Comparison of ENCODE assay signal across 18 mouse cellular contexts in the genomic region with DNA sequence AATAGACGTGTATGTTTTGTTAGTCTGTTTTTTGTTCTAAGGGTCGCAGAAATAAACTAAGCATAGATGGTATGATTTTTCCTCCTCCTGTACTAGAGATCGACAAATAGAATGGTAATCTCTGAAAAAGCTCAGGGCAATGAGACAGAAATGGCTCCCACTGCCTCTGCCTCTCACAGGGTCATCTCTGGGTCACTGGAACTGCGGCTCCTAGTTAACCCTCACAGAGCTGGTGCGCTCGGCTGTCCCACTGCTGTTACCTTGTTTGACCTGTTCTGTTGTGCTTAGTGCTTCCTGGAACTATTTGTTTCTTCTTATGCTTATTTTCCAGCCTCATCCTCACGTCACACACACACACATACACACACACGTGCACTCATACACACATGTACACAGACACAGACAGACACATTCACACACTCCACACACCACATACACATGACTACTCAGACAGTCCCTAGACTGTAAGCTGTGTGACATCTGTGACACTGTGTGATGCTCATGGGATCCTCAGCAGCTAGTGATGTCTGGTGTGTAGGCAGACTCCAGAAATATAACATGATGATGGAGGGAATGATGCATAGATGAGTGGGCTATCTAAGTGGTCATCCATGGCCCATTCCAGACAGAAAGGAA. TPM values are rescaled to one million over a fixed set of nuclear protein-coding genes. Genes with fewer than 3 reads are reported as not detected.
A peak's percentile ranks its signal among the peaks of the same experiment; 100 is the strongest.
DNase-seq lines count a peak whose midpoint lies in the region; ATAC-seq lines count a peak whose summit lies in the region.
"Had no signal": no experiment of that assay in that cellular context is flagged by ENCODE, and none has a peak within 500 bp of the region (broad histone marks: within the 10 kb centered on the region; RNA-seq: fewer than 3 reads in every experiment).

No protein-coding gene starts in this region.

- no peaks in the 10 kb centered on the region for H3K36me3 ChIP-seq in kidney, embryonic 14.5 days (ENCODE audit: control insufficient read depth, insufficient read depth, low read length)
- H3K36me3 ChIP-seq in neural tube, embryonic 11.5 days (ENCODE audit: control insufficient read depth, insufficient read depth, low read length), result no peaks in the 10 kb centered on the region

- no peak overlapping the region for H3K4me2 ChIP-seq in kidney, embryonic 14.5 days (replicated peaks; ENCODE audit: low read depth, low read length)
- no peak overlapping the region for H3K4me2 ChIP-seq in neural tube, embryonic 11.5 days (ENCODE audit: low read depth)
- H3K4me2 ChIP-seq: forebrain, embryonic 13.5 days; hindbrain, embryonic 14.5 days had no signal

- no peaks in the 10 kb centered on the region for H3K9me3 ChIP-seq in kidney, embryonic 14.5 days (ENCODE audit: control insufficient read depth, low read length)
- no peaks in the 10 kb centered on the region for H3K9me3 ChIP-seq in neural tube, embryonic 11.5 days (ENCODE audit: control insufficient read depth, low read length)
- H3K9me3 ChIP-seq: forebrain, embryonic 13.5 days had no signal

- no peak for DNase-seq in kidney, postnatal 10 days
- peak; percentile 44 for DNase-seq in neural tube, embryonic 11.5 days (ENCODE audit: low spot score)
- DNase-seq in neural tube, embryonic 10.5 days (ENCODE audit: extremely low spot score, low spot score), result no peak
- peak; percentile 63 for DNase-seq in embryo, embryonic 11 days
- DNase-seq in retina, embryonic 14.5 days (ENCODE audit: low spot score), result peak; percentile 44
- no peak for DNase-seq in urinary bladder, postnatal 10 days (ENCODE audit: low spot score)
- DNase-seq: adrenal gland, adult 8-10 months; adrenal gland, postnatal 36 days; cerebellum, adult 8-10 months; cerebellum, postnatal 14 days; forebrain, postnatal 0 days; gastrocnemius, postnatal 25 days; heart, postnatal 10 days; heart, postnatal 4 days had no signal

- H3K9ac ChIP-seq in kidney, embryonic 14.5 days (ENCODE audit: low read depth, low read length), result no peak overlapping the region
- H3K9ac ChIP-seq in neural tube, embryonic 11.5 days (ENCODE audit: low read length), result no peak overlapping the region
- H3K9ac ChIP-seq: forebrain, embryonic 13.5 days; forebrain, postnatal 0 days; hindbrain, embryonic 14.5 days had no signal

- WGBS in kidney, embryonic 14.5 days, result 31% methylated on average over 8 of the region's 8 CpGs
- WGBS in neural tube, embryonic 11.5 days, result 38% methylated on average over 8 of the region's 8 CpGs

- H3K4me3 ChIP-seq in kidney, embryonic 14.5 days (ENCODE audit: low read length), result no peak overlapping the region
- H3K4me3 ChIP-seq in neural tube, embryonic 11.5 days (ENCODE audit: low read depth, low read length), result no peak overlapping the region
- H3K4me3 ChIP-seq: forebrain, embryonic 13.5 days had no signal

- H3K4me1 ChIP-seq in kidney, embryonic 14.5 days (ENCODE audit: control insufficient read depth, insufficient read depth, low read length), result no peaks in the 10 kb centered on the region
- H3K4me1 ChIP-seq in neural tube, embryonic 11.5 days (ENCODE audit: control insufficient read depth, insufficient read depth, low read length), result peaks cover 5% of the 10 kb centered on the region; the same call in 1 of the 2 replicates
- H3K4me1 ChIP-seq: forebrain, embryonic 13.5 days had no signal

- H3K27me3 ChIP-seq in kidney, embryonic 14.5 days (ENCODE audit: control insufficient read depth, insufficient read depth, low read length), result no peaks in the 10 kb centered on the region
- no peaks in the 10 kb centered on the region for H3K27me3 ChIP-seq in neural tube, embryonic 11.5 days (ENCODE audit: control insufficient read depth, insufficient read depth, low read length)
- H3K27me3 ChIP-seq: forebrain, embryonic 13.5 days had no signal

- ATAC-seq in kidney, embryonic 14.5 days (ENCODE audit: low FRiP score, low TSS enrichment), result peak; percentile 67; the same call in 1 of the 2 replicates
- ATAC-seq in neural tube, embryonic 11.5 days (ENCODE audit: insufficient read depth, low FRiP score, low TSS enrichment), result peak; percentile 70
- ATAC-seq in inflammation-experienced regulatory T-cells, adult 6 months, result no peak
- ATAC-seq: forebrain, embryonic 13.5 days; forebrain, postnatal 0 days had no signal

- no peak overlapping the region for H3K27ac ChIP-seq in kidney, embryonic 14.5 days (ENCODE audit: low read depth, low read length)
- no peak overlapping the region for H3K27ac ChIP-seq in neural tube, embryonic 11.5 days (ENCODE audit: low read depth, low read length)
- H3K27ac ChIP-seq: forebrain, embryonic 13.5 days; hindbrain, embryonic 14.5 days had no signal

RNA-seq across cellular contexts. Expression of a gene that starts 13.0 kb away (rescaled TPM):
- polyA plus RNA-seq in kidney, embryonic 14.5 days (2014; fragmentation: Nextera tagmentation; extraction: Ambion mirVana), result 24.5 and 28.2 TPM in 2 replicates
- polyA plus RNA-seq in neural tube, embryonic 11.5 days (2014; fragmentation: Nextera tagmentation; extraction: Ambion mirVana), result 34.9 and 42.5 TPM in 2 replicates
- under 1 TPM in 2 of 3 experiments, not detected in 1; 0.24 to 0.45 TPM for polyA plus RNA-seq in inflammation-experienced regulatory T-cells, adult 6 months (2017; shearing (Covaris generic))

Comparison
In these comparisons a context has a peak if more than half of its experiments do, and no peak if none do; other contexts are left out.
1. DNase-seq: peak in neural tube, embryonic 11.5 days (single experiment), embryo, embryonic 11 days (single experiment) and retina, embryonic 14.5 days (single experiment); none in kidney, postnatal 10 days (single experiment), neural tube, embryonic 10.5 days (single experiment) and urinary bladder, postnatal 10 days (single experiment).
2. RNA of a gene that starts 13.0 kb away (polyA plus RNA-seq): 34.9 to 42.5 TPM in neural tube, embryonic 11.5 days and 24.5 to 28.2 TPM in kidney, embryonic 14.5 days; 0.24 to 0.45 TPM in inflammation-experienced regulatory T-cells, adult 6 months; every median in the first group is over 10 times any median in the second.